Comparison of ENCODE assay signal across 20 mouse cellular contexts in genomic region chr11:66177781-66178180, GRCm38 (mm10). TPM values are rescaled to one million over a fixed set of nuclear protein-coding genes. Genes with fewer than 3 reads are reported as not detected.
"Had no signal": no experiment of that assay in that cellular context is flagged by ENCODE, and none has a peak within 500 bp of the region (broad histone marks: within the 10 kb centered on the region; RNA-seq: fewer than 3 reads in every experiment).

No protein-coding gene starts in this region.

- H3K36me3 ChIP-seq: midbrain, embryonic 10.5 days; midbrain, embryonic 12.5 days; neural tube, embryonic 13.5 days; neural tube, embryonic 15.5 days had no signal

- H3K4me2 ChIP-seq: lung, embryonic 14.5 days; midbrain, embryonic 12.5 days; neural tube, embryonic 13.5 days; neural tube, embryonic 15.5 days had no signal

- DNase-seq: lung, embryonic 14.5 days; lung, postnatal 10 days; lung, postnatal 4 days; midbrain, embryonic 14.5 days; retina, postnatal 1 day; right cerebral cortex, adult 18-20 months; right cerebral cortex, postnatal 25 days; right cerebral cortex, postnatal 4 days; spleen, adult 18-20 months; thymus, adult 2 months; thymus, postnatal 25 days; thymus, postnatal 4 days had no signal

- H3K27ac ChIP-seq: midbrain, embryonic 10.5 days; midbrain, embryonic 12.5 days; neural tube, embryonic 13.5 days; neural tube, embryonic 15.5 days had no signal

- H3K4me3 ChIP-seq: midbrain, embryonic 10.5 days; midbrain, embryonic 12.5 days; myocyte; neural tube, embryonic 13.5 days; neural tube, embryonic 15.5 days had no signal

- ATAC-seq: midbrain, embryonic 16.5 days had no signal

- H3K9ac ChIP-seq: lung, embryonic 14.5 days; midbrain, embryonic 12.5 days; neural tube, embryonic 13.5 days; neural tube, embryonic 15.5 days had no signal

- H3K27me3 ChIP-seq: midbrain, embryonic 12.5 days; neural tube, embryonic 13.5 days; neural tube, embryonic 15.5 days had no signal

- H3K4me1 ChIP-seq: midbrain, embryonic 10.5 days; midbrain, embryonic 12.5 days; neural tube, embryonic 13.5 days; neural tube, embryonic 15.5 days had no signal

RNA-seq across cellular contexts. Expression of gene Dnah9, which starts 9.4 kb away (rescaled TPM):
- total RNA-seq: megakaryocyte, adult 5-6 weeks; megakaryocyte-erythroid progenitor cell, adult 5-6 weeks had no signal
- polyA plus RNA-seq: myocyte had no signal
